In the genomic region with DNA sequence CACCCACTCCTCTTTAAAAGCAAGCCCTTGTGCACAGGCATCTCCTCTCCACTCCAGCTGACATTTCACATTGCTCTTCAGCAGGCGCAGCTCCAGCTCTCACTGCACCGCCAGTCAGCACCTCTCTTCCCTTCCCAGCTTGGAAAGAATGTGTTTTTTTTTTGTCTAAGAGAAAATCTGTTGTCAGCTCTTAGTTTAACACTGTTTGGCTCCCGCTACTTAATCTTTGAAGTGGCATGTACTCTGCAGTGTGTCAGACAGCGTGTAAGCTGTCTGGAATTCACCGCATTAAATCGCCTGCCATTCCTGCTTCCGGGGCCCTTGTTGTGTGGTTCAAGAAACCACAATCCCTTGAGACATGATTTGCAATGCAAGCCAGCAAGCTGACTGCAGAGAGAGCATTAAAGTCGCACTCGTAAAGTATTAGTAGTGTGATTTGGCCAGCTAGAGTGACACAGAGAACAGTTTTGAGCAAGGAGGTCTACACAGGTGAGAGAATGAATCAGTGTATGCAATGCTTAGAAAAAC, we compare ENCODE assay signal across 9 mouse cellular contexts.
DNase-seq lines count a peak whose midpoint lies in the region; ATAC-seq and TF ChIP-seq lines count a peak whose summit lies in the region.
"Had no signal": no experiment of that assay in that cellular context is flagged by ENCODE, and none has a peak within 500 bp of the region (broad histone marks: within the 10 kb centered on the region; RNA-seq: fewer than 3 reads in every experiment).

No protein-coding gene starts in this region.

- peak overlapping the region; percentile 1; the same call in 1 of the 2 replicates for H3K4me2 ChIP-seq in intestine, embryonic 14.5 days (ENCODE audit: low read length)
- H3K4me2 ChIP-seq in intestine, postnatal 0 days (replicated peaks; ENCODE audit: low read depth) = no peak overlapping the region
- H3K4me2 ChIP-seq in embryonic facial prominence, embryonic 14.5 days (ENCODE audit: low read depth, low read length) = peak overlapping the region; percentile 32
- H3K4me2 ChIP-seq in midbrain, embryonic 11.5 days = peak overlapping the region; percentile 22; the same call in 1 of the 2 replicates
- H3K4me2 ChIP-seq: stomach, embryonic 15.5 days had no signal

- H3K27me3 ChIP-seq in intestine, embryonic 14.5 days (replicated peaks; ENCODE audit: control insufficient read depth, insufficient read depth, low read length) = no peaks in the 10 kb centered on the region
- no peaks in the 10 kb centered on the region for H3K27me3 ChIP-seq in intestine, postnatal 0 days (replicated peaks; ENCODE audit: control insufficient read depth, insufficient read depth, low read length)
- H3K27me3 ChIP-seq in embryonic facial prominence, embryonic 14.5 days (replicated peaks; ENCODE audit: control insufficient read depth, insufficient read depth, low read length) = no peaks in the 10 kb centered on the region
- no peaks in the 10 kb centered on the region for H3K27me3 ChIP-seq in midbrain, embryonic 11.5 days (ENCODE audit: control insufficient read depth, insufficient read depth, low read length)
- H3K27me3 ChIP-seq: stomach, embryonic 15.5 days had no signal

- H3K9me3 ChIP-seq in intestine, embryonic 14.5 days (ENCODE audit: control insufficient read depth, low read length) = no peaks in the 10 kb centered on the region
- H3K9me3 ChIP-seq in intestine, postnatal 0 days (ENCODE audit: control insufficient read depth) = no peaks in the 10 kb centered on the region
- H3K9me3 ChIP-seq in embryonic facial prominence, embryonic 14.5 days (ENCODE audit: control insufficient read depth, low read length) = no peaks in the 10 kb centered on the region
- no peaks in the 10 kb centered on the region for H3K9me3 ChIP-seq in midbrain, embryonic 11.5 days (ENCODE audit: control insufficient read depth, low read length)
- H3K9me3 ChIP-seq: stomach, embryonic 15.5 days had no signal

- DNase-seq in intestine, embryonic 14.5 days (ENCODE audit: low spot score) = no peak
- peak; percentile 60 for DNase-seq in cerebellum, adult 11-12 months
- DNase-seq in embryonic facial prominence, embryonic 14.5 days (ENCODE audit: low spot score) = peak; percentile 82
- DNase-seq in midbrain, embryonic 11.5 days (ENCODE audit: low spot score, missing footprints) = peak; percentile 87
- DNase-seq in spleen, adult 12 weeks (ENCODE audit: low spot score) = no peak
- DNase-seq in gastrocnemius, adult 8-10 months (ENCODE audit: low spot score in 2 of 2) = no peak
- no peak for DNase-seq in urinary bladder, adult 2 months (ENCODE audit: low spot score)

- H3K27ac ChIP-seq in intestine, embryonic 14.5 days (ENCODE audit: low read depth) = no peak overlapping the region
- H3K27ac ChIP-seq in intestine, postnatal 0 days (ENCODE audit: low read depth, low read length) = no peak overlapping the region
- no peak overlapping the region for H3K27ac ChIP-seq in embryonic facial prominence, embryonic 14.5 days (replicated peaks; ENCODE audit: low read depth, low read length)
- no peak overlapping the region for H3K27ac ChIP-seq in midbrain, embryonic 11.5 days (ENCODE audit: low read depth, low read length)
- H3K27ac ChIP-seq: stomach, embryonic 15.5 days had no signal

- no peak overlapping the region for H3K9ac ChIP-seq in intestine, embryonic 14.5 days (ENCODE audit: low read length)
- no peak overlapping the region for H3K9ac ChIP-seq in intestine, postnatal 0 days (ENCODE audit: low read depth, low read length)
- H3K9ac ChIP-seq in embryonic facial prominence, embryonic 14.5 days (ENCODE audit: low read depth, low read length) = no peak overlapping the region
- H3K9ac ChIP-seq in midbrain, embryonic 11.5 days (ENCODE audit: low read length) = no peak overlapping the region
- H3K9ac ChIP-seq: stomach, embryonic 15.5 days had no signal

- TF ChIP-seq CTCF in intestine, postnatal 0 days (IDR thresholded peaks at IDR 0.05; ENCODE audit: low read depth) = no peak

- 22% methylated on average over 9 of the region's 9 CpGs for WGBS in intestine, embryonic 14.5 days
- 40% methylated on average over 9 of the region's 9 CpGs for WGBS in intestine, postnatal 0 days
- WGBS in embryonic facial prominence, embryonic 14.5 days = 17% methylated on average over 9 of the region's 9 CpGs
- WGBS in midbrain, embryonic 11.5 days = 28% methylated on average over 9 of the region's 9 CpGs

- H3K4me3 ChIP-seq in intestine, embryonic 14.5 days (ENCODE audit: low read depth, low read length) = no peak overlapping the region
- no peak overlapping the region for H3K4me3 ChIP-seq in intestine, postnatal 0 days (ENCODE audit: low read depth, low read length)
- no peak overlapping the region for H3K4me3 ChIP-seq in embryonic facial prominence, embryonic 14.5 days (ENCODE audit: low read depth, low read length)
- H3K4me3 ChIP-seq in midbrain, embryonic 11.5 days (ENCODE audit: low read depth, low read length) = no peak overlapping the region
- H3K4me3 ChIP-seq: stomach, embryonic 15.5 days had no signal

- peaks cover 4% of the 10 kb centered on the region; the same call in 1 of the 2 replicates for H3K4me1 ChIP-seq in intestine, embryonic 14.5 days (replicated peaks; ENCODE audit: control insufficient read depth, insufficient read depth, low read length)
- no peaks in the 10 kb centered on the region for H3K4me1 ChIP-seq in intestine, postnatal 0 days (replicated peaks; ENCODE audit: control insufficient read depth, insufficient read depth, low read length)
- H3K4me1 ChIP-seq in embryonic facial prominence, embryonic 14.5 days (ENCODE audit: control insufficient read depth, insufficient read depth, low read length) = 0 out of 2 replicates have a peak, but pooled peaks cover 5% of the 10 kb centered on the region
- peaks cover 5% of the 10 kb centered on the region for H3K4me1 ChIP-seq in midbrain, embryonic 11.5 days (ENCODE audit: control insufficient read depth, insufficient read depth, low read length)
- H3K4me1 ChIP-seq: stomach, embryonic 15.5 days had no signal

- no peak for ATAC-seq in intestine, embryonic 14.5 days (replicated peaks; ENCODE audit: low FRiP score, low TSS enrichment, low read depth)
- no peak for ATAC-seq in intestine, postnatal 0 days
- ATAC-seq in embryonic facial prominence, embryonic 14.5 days (ENCODE audit: low read depth) = peak; percentile 84; the same call in 1 of the 2 replicates
- ATAC-seq in midbrain, embryonic 11.5 days (ENCODE audit: low FRiP score) = peak; percentile 76; the same call in 1 of the 2 replicates

- H3K36me3 ChIP-seq in intestine, embryonic 14.5 days (ENCODE audit: control insufficient read depth, insufficient read depth, low read length) = no peaks in the 10 kb centered on the region
- no peaks in the 10 kb centered on the region for H3K36me3 ChIP-seq in intestine, postnatal 0 days (ENCODE audit: control insufficient read depth, insufficient read depth)
- no peaks in the 10 kb centered on the region for H3K36me3 ChIP-seq in embryonic facial prominence, embryonic 14.5 days (ENCODE audit: control insufficient read depth, insufficient read depth, low read length)
- H3K36me3 ChIP-seq in midbrain, embryonic 11.5 days (ENCODE audit: control insufficient read depth, insufficient read depth, low read length) = no peaks in the 10 kb centered on the region
- H3K36me3 ChIP-seq: stomach, embryonic 15.5 days had no signal

Comparison
In these comparisons a context has a peak if more than half of its experiments do, and no peak if none do; other contexts are left out.
1. ATAC-seq: peak in embryonic facial prominence, embryonic 14.5 days (single experiment) and midbrain, embryonic 11.5 days (single experiment); none in intestine, embryonic 14.5 days (single experiment) and intestine, postnatal 0 days (single experiment).
2. DNase-seq: peak in cerebellum, adult 11-12 months (single experiment), embryonic facial prominence, embryonic 14.5 days (single experiment) and midbrain, embryonic 11.5 days (single experiment); none in intestine, embryonic 14.5 days (single experiment), spleen, adult 12 weeks (single experiment), gastrocnemius, adult 8-10 months (0 of 2) and urinary bladder, adult 2 months (single experiment).